Mouse (Mus musculus): ENCODE measurements at regions not wholly inside any gene's neighbourhood (a gene's known extent, or its start where the extent isn't known, plus 50 kb on each side); places are given as distances from the start of the nearest gene placed in this dataset.

GRCm38 (mm10) chr8:112390108-112390507 lies 179.7 kb upstream of the Cntnap4 start:
- Histone ChIP-seq H3K4me3 (replicated peaks; ENCODE audit: low read depth, low read length) (no peak overlapping the region), H3K36me3 (ENCODE audit: insufficient read depth, low read length) (no peaks in the 10 kb centered on the region), H3K4me1 (replicated peaks; ENCODE audit: insufficient read depth, low read length) (no peaks in the 10 kb centered on the region), H3K9ac (ENCODE audit: low read depth, low read length) (no peak overlapping the region), H3K9me3 (replicated peaks; ENCODE audit: low read length) (no peaks in the 10 kb centered on the region), H3K4me2 (ENCODE audit: low read length) (no peak overlapping the region), H3K27ac (no peak overlapping the region), H3K27me3 (ENCODE audit: insufficient read depth, low read length) (no peaks in the 10 kb centered on the region)
- no peak for TF ChIP-seq CTCF (IDR thresholded peaks at IDR 0.05; ENCODE audit: low read depth)
- ATAC-seq (replicated peaks; ENCODE audit: low FRiP score, low read depth) (no peak), DNase-seq (ENCODE audit: low spot score) (no peak)
- WGBS: 79% methylated on average over 4 of the region's 4 CpGs

- peak; percentile 46 for DNase-seq (ENCODE audit: low spot score)
- H3K36me3 ChIP-seq (ENCODE audit: insufficient read depth, low read length): no peaks in the 10 kb centered on the region
- H3K4me3 ChIP-seq (replicated peaks; ENCODE audit: low read depth, low read length): no peak overlapping the region
- no peaks in the 10 kb centered on the region for H3K9me3 ChIP-seq (replicated peaks; ENCODE audit: low read length)
- no peak overlapping the region for H3K9ac ChIP-seq (ENCODE audit: low read depth, low read length)
- TF ChIP-seq CTCF (IDR thresholded peaks at IDR 0.05; ENCODE audit: low read depth): peak; percentile 57
- 32% methylated on average over 5 of the region's 5 CpGs for WGBS
- no peaks in the 10 kb centered on the region for H3K27me3 ChIP-seq (ENCODE audit: insufficient read depth, low read length)
- H3K27ac ChIP-seq: no peak overlapping the region
- no peak overlapping the region for H3K4me2 ChIP-seq (ENCODE audit: low read length)
- no peak for ATAC-seq (replicated peaks; ENCODE audit: low FRiP score, low read depth)
- H3K4me1 ChIP-seq (replicated peaks; ENCODE audit: insufficient read depth, low read length): no peaks in the 10 kb centered on the region
Observed at GRCm38 (mm10) chr8:112348323-112348722, 221.5 kb upstream of the Cntnap4 start.

- H3K9me3 ChIP-seq (replicated peaks; ENCODE audit: low read length): no peaks in the 10 kb centered on the region
- ATAC-seq (replicated peaks; ENCODE audit: low FRiP score, low read depth) (no peak), DNase-seq (ENCODE audit: low spot score) (no peak)
- no peaks in the 10 kb centered on the region for H3K36me3 ChIP-seq (ENCODE audit: insufficient read depth, low read length)
- TF ChIP-seq CTCF (IDR thresholded peaks at IDR 0.05; ENCODE audit: low read depth): no peak
- H3K4me1 ChIP-seq (replicated peaks; ENCODE audit: insufficient read depth, low read length): no peaks in the 10 kb centered on the region
- no peaks in the 10 kb centered on the region for H3K27me3 ChIP-seq (ENCODE audit: insufficient read depth, low read length)
- H3K27ac ChIP-seq: no peak overlapping the region
- H3K4me3 ChIP-seq (replicated peaks; ENCODE audit: low read depth, low read length): no peak overlapping the region
- no peak overlapping the region for H3K9ac ChIP-seq (ENCODE audit: low read depth, low read length)
- H3K4me2 ChIP-seq (ENCODE audit: low read length): no peak overlapping the region
- WGBS: 47% methylated on average over 11 of the region's 11 CpGs
Observed at GRCm38 (mm10) chr8:112333171-112333570, 236.7 kb upstream of the Cntnap4 start.

- Histone ChIP-seq H3K4me1 (replicated peaks; ENCODE audit: insufficient read depth, low read length) (no peaks in the 10 kb centered on the region), H3K36me3 (ENCODE audit: insufficient read depth, low read length) (no peaks in the 10 kb centered on the region), H3K9me3 (replicated peaks; ENCODE audit: low read length) (no peaks in the 10 kb centered on the region), H3K4me2 (ENCODE audit: low read length) (no peak overlapping the region), H3K27me3 (ENCODE audit: insufficient read depth, low read length) (no peaks in the 10 kb centered on the region), H3K27ac (no peak overlapping the region), H3K9ac (ENCODE audit: low read depth, low read length) (no peak overlapping the region), H3K4me3 (replicated peaks; ENCODE audit: low read depth, low read length) (no peak overlapping the region)
- no peak for DNase-seq (ENCODE audit: low spot score)
- ATAC-seq (replicated peaks; ENCODE audit: low FRiP score, low read depth): no peak
- no peak for TF ChIP-seq CTCF (IDR thresholded peaks at IDR 0.05; ENCODE audit: low read depth)
- 74% methylated on average over 10 of the region's 10 CpGs for WGBS
Observed at GRCm38 (mm10) chr8:112332021-112332420, 237.8 kb upstream of the Cntnap4 start.

- ATAC-seq (replicated peaks; ENCODE audit: low FRiP score, low read depth) (no peak), DNase-seq (ENCODE audit: low spot score) (no peak)
- no peak overlapping the region for H3K4me3 ChIP-seq (replicated peaks; ENCODE audit: low read depth, low read length)
- H3K4me2 ChIP-seq (ENCODE audit: low read length): no peak overlapping the region
- no peaks in the 10 kb centered on the region for H3K36me3 ChIP-seq (ENCODE audit: insufficient read depth, low read length)
- no peak overlapping the region for H3K9ac ChIP-seq (ENCODE audit: low read depth, low read length)
- no peak overlapping the region for H3K27ac ChIP-seq
- H3K4me1 ChIP-seq (replicated peaks; ENCODE audit: insufficient read depth, low read length): no peaks in the 10 kb centered on the region
- H3K27me3 ChIP-seq (ENCODE audit: insufficient read depth, low read length): no peaks in the 10 kb centered on the region
- TF ChIP-seq CTCF (IDR thresholded peaks at IDR 0.05; ENCODE audit: low read depth): no peak
- H3K9me3 ChIP-seq (replicated peaks; ENCODE audit: low read length): no peaks in the 10 kb centered on the region
- WGBS: 74% methylated on average over 3 of the region's 3 CpGs
Observed at GRCm38 (mm10) chr8:112309816-112310215, 260.0 kb upstream of the Cntnap4 start.

- Histone ChIP-seq H3K27me3 (ENCODE audit: insufficient read depth, low read length) (no peaks in the 10 kb centered on the region), H3K27ac (no peak overlapping the region), H3K4me3 (replicated peaks; ENCODE audit: low read depth, low read length) (no peak overlapping the region), H3K4me1 (replicated peaks; ENCODE audit: insufficient read depth, low read length) (no peaks in the 10 kb centered on the region), H3K36me3 (ENCODE audit: insufficient read depth, low read length) (no peaks in the 10 kb centered on the region), H3K4me2 (ENCODE audit: low read length) (no peak overlapping the region), H3K9ac (ENCODE audit: low read depth, low read length) (no peak overlapping the region), H3K9me3 (replicated peaks; ENCODE audit: low read length) (no peaks in the 10 kb centered on the region)
- ATAC-seq (replicated peaks; ENCODE audit: low FRiP score, low read depth) (no peak), DNase-seq (ENCODE audit: low spot score) (no peak)
- 88% methylated on average over 6 of the region's 6 CpGs for WGBS
- TF ChIP-seq CTCF (IDR thresholded peaks at IDR 0.05; ENCODE audit: low read depth): no peak
Observed at GRCm38 (mm10) chr8:112308354-112308753, 261.5 kb upstream of the Cntnap4 start.

- Histone ChIP-seq H3K4me3 (replicated peaks; ENCODE audit: low read depth, low read length) (no peak overlapping the region), H3K27me3 (ENCODE audit: insufficient read depth, low read length) (no peaks in the 10 kb centered on the region), H3K4me2 (ENCODE audit: low read length) (no peak overlapping the region), H3K9me3 (replicated peaks; ENCODE audit: low read length) (no peaks in the 10 kb centered on the region), H3K36me3 (ENCODE audit: insufficient read depth, low read length) (no peaks in the 10 kb centered on the region), H3K9ac (ENCODE audit: low read depth, low read length) (no peak overlapping the region), H3K4me1 (replicated peaks; ENCODE audit: insufficient read depth, low read length) (no peaks in the 10 kb centered on the region), H3K27ac (no peak overlapping the region)
- no peak for TF ChIP-seq CTCF (IDR thresholded peaks at IDR 0.05; ENCODE audit: low read depth)
- ATAC-seq (replicated peaks; ENCODE audit: low FRiP score, low read depth) (no peak), DNase-seq (ENCODE audit: low spot score) (no peak)
- WGBS: 82% methylated on average over 8 of the region's 8 CpGs
Observed at GRCm38 (mm10) chr8:112297021-112297420, 272.8 kb upstream of the Cntnap4 start.
